8 mouse cellular contexts compared by ENCODE assay signal in genomic region chr4:43906443-43906842, GRCm38 (mm10). TPM values are rescaled to one million over a fixed set of nuclear protein-coding genes. Genes with fewer than 3 reads are reported as not detected.
DNase-seq lines count a peak whose midpoint lies in the region; ATAC-seq and TF ChIP-seq lines count a peak whose summit lies in the region.

No protein-coding gene starts in this region.

- H3K4me2 ChIP-seq in kidney, embryonic 15.5 days, result no peak overlapping the region

- no peak for TF ChIP-seq POLR2A in kidney, adult 2 months (IDR thresholded peaks at IDR 0.05; ENCODE audit: low read depth, low read length)

- no peak overlapping the region for H3K27ac ChIP-seq in kidney, adult 2 months (ENCODE audit: insufficient read depth, low read depth, low read length)
- no peak overlapping the region for H3K27ac ChIP-seq in kidney, embryonic 15.5 days
- no peak overlapping the region for H3K27ac ChIP-seq in ES-E14 (ENCODE audit: insufficient read depth, low read depth, low read length, poor library complexity, severe bottlenecking)

- DNase-seq in kidney, adult 2 months, result peak; percentile 67
- peak; percentile 48 for DNase-seq in ES-E14 (ENCODE audit: low read depth, low spot score)
- DNase-seq in c-Kit-positive CD71-negative TER-119-negative erythroid progenitor cells, embryonic 14.5 days (ENCODE audit: low read depth), result peak; percentile 73
- DNase-seq in gastrocnemius, postnatal 25 days, result peak; percentile 10
- DNase-seq in layer of hippocampus, postnatal 14 days (ENCODE audit: low spot score in 2 of 2), result peak; percentile 35 to 62
- DNase-seq in thymus, postnatal 4 days, result peak; percentile 74

- peak; percentile 38; the same call in 1 of the 2 replicates for TF ChIP-seq CTCF in kidney, adult 2 months (conservative IDR thresholded peaks at IDR 0.05; ENCODE audit: insufficient read depth, insufficient read length, low read depth, low read length)

- no peaks in the 10 kb centered on the region for H3K4me1 ChIP-seq in kidney, adult 2 months (ENCODE audit: control insufficient read depth, insufficient read depth, low read length)
- H3K4me1 ChIP-seq in kidney, embryonic 15.5 days, result 0 out of 2 replicates have a peak, but pooled peaks cover 8% of the 10 kb centered on the region
- H3K4me1 ChIP-seq in ES-E14 (ENCODE audit: control insufficient read depth in 2 of 2, insufficient read depth in 2 of 2, low read length in 2 of 2, poor library complexity in 1 of 2), result no peaks in the 10 kb centered on the region

- no peak for ATAC-seq in kidney, embryonic 15.5 days (replicated peaks; ENCODE audit: low FRiP score)
- ATAC-seq in monocyte, adult 5-6 weeks (replicated peaks; ENCODE audit: insufficient number of reproducible peaks, low FRiP score, low TSS enrichment, poor library complexity, severe bottlenecking), result 0 out of 2 replicates have a peak, but pooled peaks have one; percentile 45

- H3K9ac ChIP-seq in kidney, embryonic 15.5 days, result no peak overlapping the region
- H3K9ac ChIP-seq in ES-E14 (ENCODE audit: insufficient read depth, low read depth, low read length, poor library complexity, severe bottlenecking), result no peak overlapping the region

- in situ Hi-C loops in ES-E14 (cut with MboI; ENCODE audit: low sequenced_read_pairs in 2 of 2, unreplicated experiment in 2 of 2), result no loop called here

- no peak overlapping the region for H3K4me3 ChIP-seq in kidney, adult 2 months (ENCODE audit: insufficient read depth, low read depth, low read length)
- H3K4me3 ChIP-seq in kidney, embryonic 15.5 days (replicated peaks), result no peak overlapping the region
- no peak overlapping the region for H3K4me3 ChIP-seq in ES-E14 (ENCODE audit: insufficient read depth in 1 of 2, low read depth in 1 of 2, low read length in 2 of 2, poor library complexity in 1 of 2, severe bottlenecking in 1 of 2)

- H3K36me3 ChIP-seq in kidney, adult 2 months (ENCODE audit: control insufficient read depth, insufficient read depth, low read length), result no peaks in the 10 kb centered on the region
- peaks cover 35% of the 10 kb centered on the region for H3K36me3 ChIP-seq in kidney, embryonic 15.5 days
- H3K36me3 ChIP-seq in ES-E14 (ENCODE audit: control insufficient read depth, insufficient read depth, low read length, poor library complexity, severe bottlenecking), result no peaks in the 10 kb centered on the region

- no peaks in the 10 kb centered on the region for H3K27me3 ChIP-seq in kidney, adult 2 months (replicated peaks; ENCODE audit: control insufficient read depth, insufficient read depth, low read length)
- H3K27me3 ChIP-seq in kidney, embryonic 15.5 days, result no peaks in the 10 kb centered on the region

- WGBS in kidney, adult 2 months, result 20% methylated on average over 6 of the region's 6 CpGs
- WGBS in kidney, embryonic 15.5 days, result 27% methylated on average over 6 of the region's 6 CpGs

- H3K9me3 ChIP-seq in kidney, embryonic 15.5 days (replicated peaks), result no peaks in the 10 kb centered on the region
- H3K9me3 ChIP-seq in ES-E14 (ENCODE audit: control insufficient read depth, insufficient read depth, low read depth, low read length), result no peaks in the 10 kb centered on the region

TF ChIP-seq in ES-E14, 5 proteins besides CTCF, POLR2A, EP300 and RAD21:
- TF ChIP-seq HCFC1 (IDR thresholded peaks at IDR 0.05; ENCODE audit: borderline replicate concordance, insufficient read depth, low read length) (no peak), MAFK (IDR thresholded peaks at IDR 0.05; ENCODE audit: insufficient read depth, low read depth, low read length) (no peak), ZNF384 (IDR thresholded peaks at IDR 0.05; ENCODE audit: low read depth, low read length) (peak; percentile 78), ZC3H11A (IDR thresholded peaks at IDR 0.05; ENCODE audit: borderline replicate concordance, low read depth, low read length) (peak; percentile 54; the same call in 1 of the 2 replicates)

RNA-seq across cellular contexts. Expression of gene Reck, which starts 31.1 kb away (rescaled TPM):
- polyA plus RNA-seq in kidney, adult 2 months (2012; rRNA removed), result 8.5 and 10.3 TPM in 2 replicates
- 24.1 and 25.0 TPM in 2 replicates for polyA plus RNA-seq in kidney, embryonic 15.5 days (2015; fragmentation: Nextera tagmentation; extraction: Ambion mirVana)
- 4.0 and 6.3 TPM in 2 replicates for total RNA-seq in ES-E14 (2012; rRNA removed)
- 1 to 10 TPM; 2.5 to 4.4 TPM for total RNA-seq in gastrocnemius, postnatal 25 days (2021)
- 1 to 10 TPM; 5.9 to 6.5 TPM for total RNA-seq in layer of hippocampus, postnatal 14 days (2021)
- 0.38 to 6.1 TPM (median 4.6 TPM) in 3 replicates for total RNA-seq in monocyte, adult 5-6 weeks (2017)

RNA-seq across cellular contexts. Expression of gene Glipr2, which starts 50.8 kb away (rescaled TPM):
- polyA plus RNA-seq in kidney, adult 2 months (2012; rRNA removed), result 3.3 and 4.7 TPM in 2 replicates
- 71.7 and 73.9 TPM in 2 replicates for polyA plus RNA-seq in kidney, embryonic 15.5 days (2015; fragmentation: Nextera tagmentation; extraction: Ambion mirVana)
- 52.3 and 93.2 TPM in 2 replicates for total RNA-seq in ES-E14 (2012; rRNA removed)
- 1 to 10 TPM; 2.8 to 4.9 TPM for total RNA-seq in gastrocnemius, postnatal 25 days (2021)
- total RNA-seq in layer of hippocampus, postnatal 14 days (2021), result 1 to 10 TPM; 1.6 to 1.7 TPM
- 116 to 119 TPM (median 118 TPM) in 3 replicates for total RNA-seq in monocyte, adult 5-6 weeks (2017)

RNA-seq across cellular contexts. Expression of gene Olfr155, which starts 55.1 kb away (rescaled TPM):
- not detected in 2 replicates for polyA plus RNA-seq in kidney, adult 2 months (2012; rRNA removed)
- not detected in 2 replicates for polyA plus RNA-seq in kidney, embryonic 15.5 days (2015; fragmentation: Nextera tagmentation; extraction: Ambion mirVana)
- not detected in 2 replicates for total RNA-seq in ES-E14 (2012; rRNA removed)
- not detected for total RNA-seq in gastrocnemius, postnatal 25 days (2021)
- total RNA-seq in layer of hippocampus, postnatal 14 days (2021), result not detected
- total RNA-seq in monocyte, adult 5-6 weeks (2017), result not detected in 3 replicates

Comparison
In these comparisons a context has a peak if more than half of its experiments do, and no peak if none do; other contexts are left out.
1. DNase-seq: peak in every context shown above with its lines; median percentile 74 in thymus, postnatal 4 days; 73 in c-Kit-positive CD71-negative TER-119-negative erythroid progenitor cells, embryonic 14.5 days; 67 in kidney, adult 2 months; 48 in layer of hippocampus, postnatal 14 days; 48 in ES-E14; 10 in gastrocnemius, postnatal 25 days.